In the genomic region with DNA sequence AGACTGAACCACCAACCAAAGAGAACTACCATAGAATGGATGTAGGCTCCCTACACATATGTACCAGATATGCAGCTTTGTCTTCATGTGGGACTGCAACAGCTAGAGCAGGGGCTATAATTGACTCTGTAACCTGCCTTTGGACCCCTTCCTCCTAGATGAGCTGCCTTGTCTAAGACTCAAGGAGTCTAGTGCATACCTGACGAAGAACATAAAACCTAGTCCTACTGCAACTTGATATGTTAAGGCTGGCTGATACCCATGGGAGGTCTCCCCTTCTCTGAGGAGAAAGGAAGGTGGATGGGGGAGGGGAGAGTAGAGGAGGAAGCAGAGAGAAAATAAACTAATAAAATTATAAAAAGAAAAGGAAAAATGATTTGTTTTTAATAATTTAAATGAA, we compare ENCODE assay signal across 17 mouse cellular contexts.
"Had no signal": no experiment of that assay in that cellular context is flagged by ENCODE, and none has a peak within 500 bp of the region (broad histone marks: within the 10 kb centered on the region; RNA-seq: fewer than 3 reads in every experiment).

No protein-coding gene starts in this region.

- DNase-seq: lung, adult 2 months; lung, postnatal 14 days; lung, postnatal 36 days; right cerebral cortex, postnatal 14 days; thymus, adult 2 months; thymus, postnatal 25 days; thymus, postnatal 4 days had no signal

- H3K9me3 ChIP-seq: lung, embryonic 15.5 days; megakaryocyte, embryonic 14.5 days; midbrain, embryonic 13.5 days; midbrain, embryonic 15.5 days; neural tube, embryonic 12.5 days; stomach, embryonic 15.5 days had no signal

- H3K36me3 ChIP-seq: lung, embryonic 15.5 days; midbrain, embryonic 13.5 days; midbrain, embryonic 15.5 days; neural tube, embryonic 12.5 days; stomach, embryonic 15.5 days had no signal

- H3K9ac ChIP-seq: lung, embryonic 15.5 days; midbrain, embryonic 13.5 days; midbrain, embryonic 15.5 days; neural tube, embryonic 12.5 days; stomach, embryonic 15.5 days had no signal

- H3K4me3 ChIP-seq: lung, embryonic 15.5 days; megakaryocyte, embryonic 14.5 days; midbrain, embryonic 13.5 days; midbrain, embryonic 15.5 days; neural tube, embryonic 12.5 days; stomach, embryonic 15.5 days had no signal

- H3K27ac ChIP-seq: lung, embryonic 15.5 days; macrophage; midbrain, embryonic 13.5 days; midbrain, embryonic 15.5 days; neural tube, embryonic 12.5 days; stomach, embryonic 15.5 days; stomach, postnatal 0 days had no signal

- ATAC-seq: lung, postnatal 0 days; midbrain, embryonic 13.5 days; midbrain, embryonic 15.5 days had no signal

- H3K27me3 ChIP-seq: lung, embryonic 15.5 days; megakaryocyte, embryonic 14.5 days; midbrain, embryonic 13.5 days; midbrain, embryonic 15.5 days; neural tube, embryonic 12.5 days; stomach, embryonic 15.5 days had no signal

- H3K4me2 ChIP-seq: lung, embryonic 15.5 days; midbrain, embryonic 11.5 days; midbrain, embryonic 13.5 days; midbrain, embryonic 15.5 days; neural tube, embryonic 12.5 days; stomach, embryonic 15.5 days had no signal

- H3K4me1 ChIP-seq: stomach, embryonic 15.5 days had no signal
